Comparison of ENCODE assay signal across 16 mouse cellular contexts in the genomic region with DNA sequence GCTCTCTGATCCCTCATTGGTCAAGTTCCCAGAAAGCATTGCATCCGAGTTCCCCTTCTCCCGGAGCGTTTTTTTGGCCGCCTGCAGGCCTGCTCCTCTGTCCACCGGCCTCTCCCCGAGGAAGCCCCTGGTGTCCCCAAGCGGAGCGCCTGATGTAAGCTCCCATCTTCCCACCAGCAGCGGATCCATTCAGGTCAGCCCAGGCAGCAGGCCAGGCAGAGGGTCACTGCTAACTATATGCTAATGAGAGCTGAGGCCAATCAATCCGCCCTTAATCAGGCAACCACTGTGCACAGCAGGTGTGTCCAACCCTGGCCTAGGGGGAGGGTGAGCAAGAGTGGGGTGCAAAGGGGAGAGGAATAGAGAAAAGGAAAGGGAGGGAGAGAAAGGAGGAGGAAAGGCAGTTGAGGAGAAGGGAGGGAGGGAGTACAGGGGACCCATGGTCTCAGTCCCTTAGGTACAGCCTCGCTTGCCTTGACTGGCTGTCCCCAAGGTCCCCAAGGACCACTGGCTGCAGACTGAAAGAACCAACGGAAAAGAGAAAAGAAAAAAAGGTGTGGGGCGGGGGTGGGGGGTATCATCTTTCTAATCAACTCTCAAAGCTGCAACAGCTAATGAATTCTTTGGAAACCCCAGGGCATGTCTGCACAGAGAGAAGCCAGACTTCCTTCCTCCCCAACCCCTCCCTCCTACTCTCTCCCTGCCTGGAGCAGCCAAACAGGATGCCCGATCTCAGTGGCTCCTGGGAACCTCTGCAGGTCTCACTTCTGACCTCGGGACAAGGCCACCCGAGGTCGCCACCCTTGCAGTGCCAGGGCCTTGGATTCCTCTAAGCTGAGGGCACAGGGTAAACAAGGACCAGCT. TPM values are rescaled to one million over a fixed set of nuclear protein-coding genes. Genes with fewer than 3 reads are reported as not detected.
DNase-seq lines count a peak whose midpoint lies in the region; ATAC-seq and TF ChIP-seq lines count a peak whose summit lies in the region.
"Had no signal": no experiment of that assay in that cellular context is flagged by ENCODE, and none has a peak within 500 bp of the region (broad histone marks: within the 10 kb centered on the region; RNA-seq: fewer than 3 reads in every experiment).

No protein-coding gene starts in this region.

- H3K9me3 ChIP-seq in heart, embryonic 13.5 days, result no peaks in the 10 kb centered on the region
- H3K9me3 ChIP-seq in hindbrain, postnatal 0 days (ENCODE audit: low read length), result no peaks in the 10 kb centered on the region
- no peaks in the 10 kb centered on the region for H3K9me3 ChIP-seq in neural tube, embryonic 12.5 days
- H3K9me3 ChIP-seq: stomach, embryonic 15.5 days had no signal

- 0 out of 2 replicates have a peak, but pooled peaks cover 5% of the 10 kb centered on the region for H3K27me3 ChIP-seq in heart, embryonic 13.5 days (replicated peaks)
- H3K27me3 ChIP-seq in hindbrain, postnatal 0 days (ENCODE audit: insufficient read depth, low read length), result no peaks in the 10 kb centered on the region
- H3K27me3 ChIP-seq in neural tube, embryonic 12.5 days (replicated peaks), result no peaks in the 10 kb centered on the region; the same call in 1 of the 2 replicates
- H3K27me3 ChIP-seq: stomach, embryonic 15.5 days had no signal

- H3K4me2 ChIP-seq in heart, embryonic 13.5 days, result no peak overlapping the region
- no peak overlapping the region for H3K4me2 ChIP-seq in hindbrain, postnatal 0 days (ENCODE audit: low read depth, low read length)
- H3K4me2 ChIP-seq in neural tube, embryonic 12.5 days (replicated peaks), result peak overlapping the region; percentile 14; the same call in 1 of the 2 replicates
- H3K4me2 ChIP-seq: stomach, embryonic 15.5 days had no signal

- H3K27ac ChIP-seq in heart, embryonic 13.5 days (replicated peaks), result peak overlapping the region; percentile 54
- H3K27ac ChIP-seq in hindbrain, postnatal 0 days, result no peak overlapping the region
- H3K27ac ChIP-seq in neural tube, embryonic 12.5 days, result no peak overlapping the region
- H3K27ac ChIP-seq: macrophage; stomach, embryonic 15.5 days had no signal

- no peak overlapping the region for H3K4me3 ChIP-seq in heart, embryonic 13.5 days
- no peak overlapping the region for H3K4me3 ChIP-seq in hindbrain, postnatal 0 days (ENCODE audit: low read length)
- H3K4me3 ChIP-seq in neural tube, embryonic 12.5 days, result no peak overlapping the region
- H3K4me3 ChIP-seq: stomach, embryonic 15.5 days had no signal

- ATAC-seq in heart, embryonic 13.5 days (ENCODE audit: extremely low read depth, insufficient number of reproducible peaks, low FRiP score, low TSS enrichment), result no peak
- 0 out of 2 replicates have a peak, but pooled peaks have one; percentile 19 for ATAC-seq in hindbrain, postnatal 0 days
- ATAC-seq in neural tube, embryonic 12.5 days (ENCODE audit: low FRiP score, low read depth), result 0 out of 2 replicates have a peak, but pooled peaks have one; percentile 33

- no peak for DNase-seq in heart, adult 18-20 months
- DNase-seq in embryo, embryonic 10.5 days (ENCODE audit: low spot score), result peak; percentile 51
- no peak for DNase-seq in hindbrain, postnatal 0 days (ENCODE audit: low spot score)
- no peak for DNase-seq in adrenal gland, adult 2 months
- no peak for DNase-seq in left cerebral cortex, adult 9 months (ENCODE audit: low spot score in 2 of 2)
- no peak for DNase-seq in spleen, postnatal 10 days (ENCODE audit: low spot score in 2 of 2)
- DNase-seq: adrenal gland, postnatal 36 days; cerebellum, adult 9-11 months; gastrocnemius, postnatal 14 days; heart, postnatal 14 days; kidney, adult 2 months; thymus, postnatal 36 days had no signal

- H3K36me3 ChIP-seq in heart, embryonic 13.5 days, result no peaks in the 10 kb centered on the region
- H3K36me3 ChIP-seq in hindbrain, postnatal 0 days (ENCODE audit: insufficient read depth, low read length), result no peaks in the 10 kb centered on the region
- no peaks in the 10 kb centered on the region for H3K36me3 ChIP-seq in neural tube, embryonic 12.5 days
- H3K36me3 ChIP-seq: stomach, embryonic 15.5 days had no signal

- peaks cover 7% of the 10 kb centered on the region for H3K4me1 ChIP-seq in heart, embryonic 13.5 days
- peaks cover 7% of the 10 kb centered on the region; the same call in 1 of the 2 replicates for H3K4me1 ChIP-seq in hindbrain, postnatal 0 days (ENCODE audit: insufficient read depth, low read length)
- H3K4me1 ChIP-seq in neural tube, embryonic 12.5 days, result peaks cover 20% of the 10 kb centered on the region
- H3K4me1 ChIP-seq: stomach, embryonic 15.5 days had no signal

- no peak for TF ChIP-seq CTCF in hindbrain, postnatal 0 days (IDR thresholded peaks at IDR 0.05; ENCODE audit: low read depth)

- 12% methylated on average over 17 of the region's 17 CpGs for WGBS in heart, embryonic 13.5 days
- 16% methylated on average over 17 of the region's 17 CpGs for WGBS in hindbrain, postnatal 0 days
- 6% methylated on average over 17 of the region's 17 CpGs for WGBS in neural tube, embryonic 12.5 days

- no peak overlapping the region for H3K9ac ChIP-seq in heart, embryonic 13.5 days
- H3K9ac ChIP-seq in hindbrain, postnatal 0 days (replicated peaks; ENCODE audit: low read length), result no peak overlapping the region
- H3K9ac ChIP-seq in neural tube, embryonic 12.5 days, result no peak overlapping the region
- H3K9ac ChIP-seq: stomach, embryonic 15.5 days had no signal

RNA-seq across cellular contexts. Expression of a gene that starts 53.7 kb away (rescaled TPM):
- 8.4 and 9.7 TPM in 2 replicates for polyA plus RNA-seq in heart, embryonic 13.5 days (2015; fragmentation: Nextera tagmentation; extraction: Ambion mirVana)
- total RNA-seq in heart, adult 18-20 months (2021), result 100 to 1,000 TPM in 1 of 2 experiments, 10 to 100 TPM in 1; 100.0 to 108 TPM
- 91.3 and 94.0 TPM in 2 replicates for total RNA-seq in hindbrain, postnatal 0 days (2014; rRNA removed)
- 13.7 and 14.4 TPM in 2 replicates for polyA plus RNA-seq in hindbrain, postnatal 0 days (2015; fragmentation: Nextera tagmentation; extraction: Ambion mirVana)
- polyA plus RNA-seq in neural tube, embryonic 12.5 days (2016; fragmentation: Nextera tagmentation; extraction: Ambion mirVana), result 23.4 and 26.3 TPM in 2 replicates
- 10 to 100 TPM; 46.2 to 48.2 TPM for total RNA-seq in adrenal gland, adult 2 months (2021)
- 44.1 and 50.9 TPM in 2 replicates for polyA plus RNA-seq in adrenal gland, adult 2 months (2012; rRNA removed)
